9 mouse cellular contexts compared by ENCODE assay signal in genomic region chr6:141041358-141041757, GRCm38 (mm10).
A peak's percentile ranks its signal among the peaks of the same experiment; 100 is the strongest.
DNase-seq lines count a peak whose midpoint lies in the region; ATAC-seq and TF ChIP-seq lines count a peak whose summit lies in the region.
"Had no signal": no experiment of that assay in that cellular context is flagged by ENCODE, and none has a peak within 500 bp of the region (broad histone marks: within the 10 kb centered on the region; RNA-seq: fewer than 3 reads in every experiment).

No protein-coding gene starts in this region.

- peak; percentile 64 for ATAC-seq in intestine, embryonic 14.5 days (replicated peaks; ENCODE audit: low FRiP score, low TSS enrichment, low read depth)
- ATAC-seq in intestine, postnatal 0 days, result no peak
- ATAC-seq in heart, embryonic 11.5 days (replicated peaks; ENCODE audit: insufficient number of reproducible peaks, low FRiP score, low TSS enrichment), result no peak
- peak; percentile 85 for ATAC-seq in intestine, embryonic 16.5 days
- no peak for ATAC-seq in midbrain, embryonic 14.5 days (ENCODE audit: low FRiP score, low TSS enrichment)
- ATAC-seq: forebrain, embryonic 13.5 days had no signal

- H3K4me1 ChIP-seq in intestine, embryonic 14.5 days (replicated peaks; ENCODE audit: control insufficient read depth, insufficient read depth, low read length), result peaks cover 3% of the 10 kb centered on the region; the same call in 1 of the 2 replicates
- 0 out of 2 replicates have a peak, but pooled peaks cover 7% of the 10 kb centered on the region for H3K4me1 ChIP-seq in intestine, postnatal 0 days (replicated peaks; ENCODE audit: control insufficient read depth, insufficient read depth, low read length)
- peaks cover 6% of the 10 kb centered on the region; the same call in 1 of the 2 replicates for H3K4me1 ChIP-seq in heart, embryonic 11.5 days (ENCODE audit: control insufficient read depth, insufficient read depth, low read length)
- H3K4me1 ChIP-seq in intestine, embryonic 16.5 days (ENCODE audit: control insufficient read depth, insufficient read depth, low read length), result peaks cover 13% of the 10 kb centered on the region
- H3K4me1 ChIP-seq in midbrain, embryonic 14.5 days (ENCODE audit: control insufficient read depth, insufficient read depth, low read length), result 0 out of 2 replicates have a peak, but pooled peaks cover 5% of the 10 kb centered on the region
- H3K4me1 ChIP-seq: forebrain, embryonic 13.5 days had no signal

- H3K27me3 ChIP-seq in intestine, embryonic 14.5 days (replicated peaks; ENCODE audit: control insufficient read depth, insufficient read depth, low read length), result no peaks in the 10 kb centered on the region
- H3K27me3 ChIP-seq in intestine, postnatal 0 days (replicated peaks; ENCODE audit: control insufficient read depth, insufficient read depth, low read length), result no peaks in the 10 kb centered on the region
- no peaks in the 10 kb centered on the region for H3K27me3 ChIP-seq in heart, embryonic 11.5 days (ENCODE audit: control insufficient read depth, insufficient read depth, low read length)
- no peaks in the 10 kb centered on the region for H3K27me3 ChIP-seq in intestine, embryonic 16.5 days (replicated peaks; ENCODE audit: control insufficient read depth, insufficient read depth, low read length)
- no peaks in the 10 kb centered on the region for H3K27me3 ChIP-seq in midbrain, embryonic 14.5 days (ENCODE audit: control insufficient read depth, insufficient read depth, low read length)

- TF ChIP-seq CTCF in intestine, postnatal 0 days (IDR thresholded peaks at IDR 0.05; ENCODE audit: low read depth), result no peak

- 45% methylated on average over 5 of the region's 5 CpGs for WGBS in intestine, embryonic 14.5 days
- 45% methylated on average over 5 of the region's 5 CpGs for WGBS in intestine, postnatal 0 days
- 22% methylated on average over 5 of the region's 5 CpGs for WGBS in heart, embryonic 11.5 days (ENCODE audit: insufficient replicate concordance)
- WGBS in intestine, embryonic 16.5 days, result 45% methylated on average over 5 of the region's 5 CpGs
- 46% methylated on average over 5 of the region's 5 CpGs for WGBS in midbrain, embryonic 14.5 days

- H3K27ac ChIP-seq in intestine, embryonic 14.5 days (ENCODE audit: low read depth), result peak overlapping the region; percentile 64
- no peak overlapping the region for H3K27ac ChIP-seq in intestine, postnatal 0 days (ENCODE audit: low read depth, low read length)
- peak overlapping the region; percentile 29; the same call in 1 of the 2 replicates for H3K27ac ChIP-seq in heart, embryonic 11.5 days (ENCODE audit: low read depth, low read length)
- H3K27ac ChIP-seq in intestine, embryonic 16.5 days (ENCODE audit: low read length), result peak overlapping the region; percentile 61
- H3K27ac ChIP-seq in midbrain, embryonic 14.5 days (replicated peaks; ENCODE audit: low read depth, low read length), result no peak overlapping the region
- H3K27ac ChIP-seq: forebrain, embryonic 13.5 days had no signal

- no peak for DNase-seq in intestine, embryonic 14.5 days (ENCODE audit: low spot score)
- peak; percentile 4 for DNase-seq in midbrain, embryonic 14.5 days
- DNase-seq in thymus, postnatal 0 days (ENCODE audit: low spot score), result no peak
- no peak for DNase-seq in embryo, embryonic 10 days (ENCODE audit: low spot score)
- no peak for DNase-seq in frontal cortex, postnatal 10 days (ENCODE audit: low spot score in 2 of 2)

- H3K9me3 ChIP-seq in intestine, embryonic 14.5 days (ENCODE audit: control insufficient read depth, low read length), result no peaks in the 10 kb centered on the region
- H3K9me3 ChIP-seq in intestine, postnatal 0 days (ENCODE audit: control insufficient read depth), result no peaks in the 10 kb centered on the region
- no peaks in the 10 kb centered on the region for H3K9me3 ChIP-seq in heart, embryonic 11.5 days (replicated peaks; ENCODE audit: control insufficient read depth, low read length)
- H3K9me3 ChIP-seq in intestine, embryonic 16.5 days (ENCODE audit: control insufficient read depth, low read length), result no peaks in the 10 kb centered on the region
- no peaks in the 10 kb centered on the region for H3K9me3 ChIP-seq in midbrain, embryonic 14.5 days (ENCODE audit: control insufficient read depth, low read length)
- H3K9me3 ChIP-seq: forebrain, embryonic 13.5 days had no signal

- H3K36me3 ChIP-seq in intestine, embryonic 14.5 days (ENCODE audit: control insufficient read depth, insufficient read depth, low read length), result no peaks in the 10 kb centered on the region
- H3K36me3 ChIP-seq in intestine, postnatal 0 days (ENCODE audit: control insufficient read depth, insufficient read depth), result no peaks in the 10 kb centered on the region
- no peaks in the 10 kb centered on the region for H3K36me3 ChIP-seq in heart, embryonic 11.5 days (ENCODE audit: control insufficient read depth, insufficient read depth, low read length)
- H3K36me3 ChIP-seq in intestine, embryonic 16.5 days (ENCODE audit: control insufficient read depth, insufficient read depth, low read length), result no peaks in the 10 kb centered on the region
- no peaks in the 10 kb centered on the region for H3K36me3 ChIP-seq in midbrain, embryonic 14.5 days (ENCODE audit: control insufficient read depth, insufficient read depth, low read length)

- no peak overlapping the region for H3K4me2 ChIP-seq in intestine, embryonic 14.5 days (ENCODE audit: low read length)
- no peak overlapping the region; the same call in 1 of the 2 replicates for H3K4me2 ChIP-seq in intestine, postnatal 0 days (replicated peaks; ENCODE audit: low read depth)
- H3K4me2 ChIP-seq in heart, embryonic 11.5 days, result peak overlapping the region; percentile 35
- 0 out of 2 replicates have a peak overlapping the region, but pooled peaks have one; percentile 26 for H3K4me2 ChIP-seq in intestine, embryonic 16.5 days (ENCODE audit: low read depth, low read length)
- no peak overlapping the region for H3K4me2 ChIP-seq in midbrain, embryonic 14.5 days (ENCODE audit: low read length)
- H3K4me2 ChIP-seq: forebrain, embryonic 13.5 days had no signal

- H3K9ac ChIP-seq in intestine, embryonic 14.5 days (ENCODE audit: low read length), result no peak overlapping the region
- H3K9ac ChIP-seq in intestine, postnatal 0 days (ENCODE audit: low read depth, low read length), result no peak overlapping the region
- no peak overlapping the region for H3K9ac ChIP-seq in heart, embryonic 11.5 days (ENCODE audit: low read depth, low read length)
- no peak overlapping the region for H3K9ac ChIP-seq in intestine, embryonic 16.5 days (ENCODE audit: low read depth, low read length)
- no peak overlapping the region for H3K9ac ChIP-seq in midbrain, embryonic 14.5 days (replicated peaks; ENCODE audit: low read length)
- H3K9ac ChIP-seq: forebrain, embryonic 13.5 days had no signal

- no peak overlapping the region for H3K4me3 ChIP-seq in intestine, embryonic 14.5 days (ENCODE audit: low read depth, low read length)
- no peak overlapping the region for H3K4me3 ChIP-seq in intestine, postnatal 0 days (ENCODE audit: low read depth, low read length)
- no peak overlapping the region for H3K4me3 ChIP-seq in heart, embryonic 11.5 days (ENCODE audit: low read depth, low read length)
- no peak overlapping the region for H3K4me3 ChIP-seq in intestine, embryonic 16.5 days (ENCODE audit: low read length)
- H3K4me3 ChIP-seq in midbrain, embryonic 14.5 days (replicated peaks; ENCODE audit: low read depth, low read length), result no peak overlapping the region
- H3K4me3 ChIP-seq: forebrain, embryonic 13.5 days had no signal

Comparison
In these comparisons a context has a peak if more than half of its experiments do, and no peak if none do; other contexts are left out.
1. ATAC-seq: peak in intestine, embryonic 14.5 days (single experiment) and intestine, embryonic 16.5 days (single experiment); none in intestine, postnatal 0 days (single experiment), heart, embryonic 11.5 days (single experiment) and midbrain, embryonic 14.5 days (single experiment).
2. H3K27ac ChIP-seq: peak in intestine, embryonic 14.5 days (single experiment), heart, embryonic 11.5 days (single experiment) and intestine, embryonic 16.5 days (single experiment); none in intestine, postnatal 0 days (single experiment) and midbrain, embryonic 14.5 days (single experiment).
3. H3K4me2 ChIP-seq: peak in heart, embryonic 11.5 days (single experiment) and intestine, embryonic 16.5 days (single experiment); none in intestine, embryonic 14.5 days (single experiment), intestine, postnatal 0 days (single experiment) and midbrain, embryonic 14.5 days (single experiment).